Mouse (Mus musculus) limb, embryonic 11.5 days (tissue): ENCODE measurements at regions not wholly inside any gene's neighbourhood (a gene's known extent, or its start where the extent isn't known, plus 50 kb on each side); places are given as distances from the start of the nearest gene placed in this dataset.
A peak's percentile ranks its signal among the peaks of the same experiment; 100 is the strongest.

Experiments
- ATAC-seq: fragments of 200-750 bp; cut with Nextera tagmentation; 2 replicates; pipeline ENCODE4 v1.8.0; 2017; ENCODE audit warnings: low read depth; ENCODE audit not compliant: insufficient number of reproducible peaks, low FRiP score, low TSS enrichment
- DNase-seq: peaks from one replicate; pipeline ENCODE4 v3.0.0-alpha.2; 2015; ENCODE audit warnings: low spot score
- H3K27ac ChIP-seq: fragments of 300-500 bp; sonication (generic); replicated peaks from 2 replicates; pipeline ENCODE4 v1.5.1; 2014; ENCODE audit warnings: low read depth, mild to moderate bottlenecking, low read length
- H3K27me3 ChIP-seq: fragments of 300-500 bp; sonication (generic); 2 replicates; pipeline ENCODE4 v1.6.1; 2014; ENCODE audit warnings: mild to moderate bottlenecking, low read length, mixed read lengths; ENCODE audit not compliant: control insufficient read depth, insufficient read depth
- H3K36me3 ChIP-seq: fragments of 300-500 bp; sonication (generic); 2 replicates; pipeline ENCODE4 v1.6.1; 2014; ENCODE audit warnings: mild to moderate bottlenecking, low read length, moderate library complexity, mixed read lengths; ENCODE audit not compliant: control insufficient read depth, insufficient read depth
- H3K4me1 ChIP-seq: fragments of 300-500 bp; sonication (generic); 2 replicates; pipeline ENCODE4 v1.6.1; 2014; ENCODE audit warnings: low read length, mixed read lengths; ENCODE audit not compliant: control insufficient read depth, insufficient read depth
- H3K4me2 ChIP-seq: fragments of 300-500 bp; sonication (generic); 2 replicates; pipeline ENCODE4 v1.6.1; 2014; ENCODE audit warnings: low read depth, mild to moderate bottlenecking, moderate library complexity; ENCODE audit not compliant: severe bottlenecking
- H3K4me3 ChIP-seq: fragments of 300-500 bp; sonication (generic); 2 replicates; pipeline ENCODE4 v1.5.1; 2014; ENCODE audit warnings: low read depth, low read length
- H3K9ac ChIP-seq: fragments of 300-500 bp; sonication (generic); 2 replicates; pipeline ENCODE4 v1.6.1; 2014; ENCODE audit warnings: mild to moderate bottlenecking, low read length
- H3K9me3 ChIP-seq: fragments of 300-500 bp; sonication (generic); 2 replicates; pipeline ENCODE4 v1.6.1; 2016; ENCODE audit warnings: low read length; ENCODE audit not compliant: control insufficient read depth
- whole genome bisulfite sequencing: fragments of 180-500 bp; shearing (Covaris S2); extraction: QIAGEN DNeasy Blood & Tissue Kit; methylation state at CpG from one replicate; pipeline ENCODE4 v1.1.7; 2014; 5-methylcytosine and 5-hydroxymethylcytosine counted together

DNA sequence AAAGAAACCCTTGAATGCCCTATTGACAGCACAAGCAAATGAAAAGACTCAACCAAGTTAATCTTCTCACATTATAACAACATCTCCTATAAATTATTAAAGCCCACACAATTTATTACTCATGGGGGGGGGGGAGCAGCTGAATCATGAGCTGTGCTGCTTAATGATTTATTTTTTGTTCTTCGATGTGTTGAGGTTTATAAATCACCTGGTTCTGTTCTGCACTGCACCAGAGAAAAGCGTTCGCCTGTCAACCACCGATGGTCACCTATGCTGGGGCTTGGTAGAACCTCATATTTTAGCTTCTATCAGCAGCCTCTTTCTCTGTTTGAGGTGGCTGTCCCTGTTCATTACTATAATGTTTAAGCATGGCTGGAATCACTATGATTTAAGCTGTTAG is 174.4 kb upstream of the Adgrl2 start:
- Histone ChIP-seq H3K9ac (no peak overlapping the region), H3K27ac (no peak overlapping the region), H3K4me1 (no peaks in the 10 kb centered on the region), H3K36me3 (no peaks in the 10 kb centered on the region), H3K4me2 (no peak overlapping the region), H3K27me3 (no peaks in the 10 kb centered on the region), H3K9me3 (no peaks in the 10 kb centered on the region), H3K4me3 (no peak overlapping the region)
- DNase-seq (no peak), ATAC-seq (no peak)
- whole genome bisulfite sequencing = 76% methylated on average over 4 of the region's 4 CpGs

GRCm38 (mm10) chr3:149163591-149163990 is 173.2 kb upstream of the Adgrl2 start:
- no peaks in the 10 kb centered on the region for H3K36me3 ChIP-seq
- no peak for ATAC-seq
- 75% methylated on average over 6 of the region's 6 CpGs for WGBS
- no peaks in the 10 kb centered on the region for H3K4me1 ChIP-seq
- no peak overlapping the region for H3K27ac ChIP-seq
- H3K4me2 ChIP-seq = no peak overlapping the region
- H3K27me3 ChIP-seq = no peaks in the 10 kb centered on the region
- H3K9me3 ChIP-seq = no peaks in the 10 kb centered on the region
- no peak overlapping the region for H3K4me3 ChIP-seq
- no peak for DNase-seq
- H3K9ac ChIP-seq = no peak overlapping the region

GRCm38 (mm10) chr3:149160833-149161232 is 170.5 kb upstream of the Adgrl2 start:
- Histone ChIP-seq H3K4me2 (no peak overlapping the region), H3K4me1 (no peaks in the 10 kb centered on the region), H3K9ac (no peak overlapping the region), H3K27ac (no peak overlapping the region), H3K27me3 (no peaks in the 10 kb centered on the region), H3K9me3 (no peaks in the 10 kb centered on the region), H3K4me3 (no peak overlapping the region), H3K36me3 (no peaks in the 10 kb centered on the region)
- no peak for DNase-seq
- WGBS = 89% methylated on average over 11 of the region's 11 CpGs
- no peak for ATAC-seq

DNA sequence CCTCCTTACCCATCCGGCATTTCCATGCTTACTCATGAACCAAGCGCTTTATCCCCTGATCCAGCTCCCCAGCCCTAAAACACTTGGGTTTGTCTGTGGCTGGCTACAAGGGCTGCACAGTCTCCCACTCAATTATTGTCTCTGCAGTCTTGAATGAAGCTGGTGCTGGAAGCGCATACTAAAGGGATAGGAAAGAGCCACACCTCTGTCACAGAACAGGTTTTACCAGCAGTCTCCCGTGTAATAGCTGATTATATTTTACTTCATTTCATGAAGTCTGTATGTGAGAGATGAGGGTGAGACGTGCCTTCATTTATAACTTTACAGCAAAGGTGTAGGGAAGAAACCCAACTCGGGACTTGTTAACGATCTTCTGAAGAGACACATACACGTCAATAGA is 167.0 kb upstream of the Adgrl2 start:
- WGBS = 89% methylated on average over 8 of the region's 8 CpGs
- Histone ChIP-seq H3K27ac (no peak overlapping the region), H3K4me2 (no peak overlapping the region), H3K4me3 (no peak overlapping the region), H3K9ac (no peak overlapping the region), H3K27me3 (no peaks in the 10 kb centered on the region), H3K36me3 (no peaks in the 10 kb centered on the region), H3K4me1 (no peaks in the 10 kb centered on the region), H3K9me3 (no peaks in the 10 kb centered on the region)
- DNase-seq (no peak), ATAC-seq (no peak)

- H3K4me2 ChIP-seq = no peak overlapping the region
- DNase-seq (no peak), ATAC-seq (no peak)
- H3K9ac ChIP-seq = no peak overlapping the region
- H3K27me3 ChIP-seq = no peaks in the 10 kb centered on the region
- H3K4me3 ChIP-seq = no peak overlapping the region
- 84% methylated on average over 4 of the region's 4 CpGs for WGBS
- no peaks in the 10 kb centered on the region for H3K9me3 ChIP-seq
- no peaks in the 10 kb centered on the region for H3K4me1 ChIP-seq
- no peaks in the 10 kb centered on the region for H3K36me3 ChIP-seq
- H3K27ac ChIP-seq = no peak overlapping the region
Observed at GRCm38 (mm10) chr3:149152312-149152711, 162.0 kb upstream of the Adgrl2 start.

DNA sequence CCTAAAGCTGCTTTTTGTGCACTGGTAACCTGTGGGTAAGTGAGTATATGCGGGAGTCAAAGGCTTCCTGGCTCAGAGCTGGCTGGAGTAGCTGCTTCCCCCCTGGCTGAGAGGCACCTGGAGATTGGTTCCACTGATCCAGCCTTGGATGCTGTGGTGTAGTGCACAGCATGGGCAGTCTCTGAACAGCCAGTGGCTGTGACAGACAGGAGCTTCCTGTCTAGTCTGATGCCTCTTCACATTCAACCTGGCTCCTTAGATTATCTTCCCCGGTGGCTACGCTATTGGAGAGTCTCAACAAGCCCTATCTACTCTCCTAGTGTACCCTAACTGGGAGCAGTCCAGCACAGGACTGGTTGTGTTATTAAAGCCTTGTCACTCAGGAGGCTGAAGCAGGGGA is 160.4 kb upstream of the Adgrl2 start:
- Histone ChIP-seq H3K27me3 (no peaks in the 10 kb centered on the region), H3K27ac (no peak overlapping the region), H3K9me3 (no peaks in the 10 kb centered on the region), H3K36me3 (no peaks in the 10 kb centered on the region), H3K4me3 (no peak overlapping the region), H3K9ac (no peak overlapping the region), H3K4me1 (peaks cover 7% of the 10 kb centered on the region), H3K4me2 (no peak overlapping the region)
- 97% methylated on average over 3 of the region's 3 CpGs for WGBS
- ATAC-seq (no peak), DNase-seq (no peak)

GRCm38 (mm10) chr3:149148608-149149007 is 158.3 kb upstream of the Adgrl2 start:
- DNase-seq (no peak), ATAC-seq (no peak)
- Histone ChIP-seq H3K9ac (no peak overlapping the region), H3K4me2 (no peak overlapping the region), H3K27me3 (no peaks in the 10 kb centered on the region), H3K9me3 (no peaks in the 10 kb centered on the region), H3K36me3 (no peaks in the 10 kb centered on the region), H3K27ac (no peak overlapping the region), H3K4me3 (no peak overlapping the region), H3K4me1 (peaks cover 7% of the 10 kb centered on the region)
- 78% methylated on average over 8 of the region's 8 CpGs for WGBS

DNA sequence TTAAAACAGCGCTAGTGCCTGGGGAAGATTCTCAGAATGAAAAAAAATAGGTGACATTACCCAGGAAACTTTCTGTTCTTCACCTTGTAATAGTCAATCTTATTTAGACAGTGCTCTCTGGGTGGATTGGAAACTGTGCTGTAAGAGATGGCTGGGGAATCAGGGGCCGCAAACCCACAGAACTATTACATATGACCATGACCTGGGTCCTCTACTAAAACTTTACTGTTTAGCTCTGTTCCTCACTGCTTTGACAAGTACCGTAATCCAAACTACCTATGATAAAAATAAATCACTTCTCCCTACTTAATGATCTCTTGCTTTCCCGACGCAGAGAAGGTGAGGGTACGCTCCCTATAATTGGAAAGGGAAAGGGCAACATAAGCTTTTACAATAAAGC is 157.6 kb upstream of the Adgrl2 start:
- H3K4me2 ChIP-seq = no peak overlapping the region
- no peaks in the 10 kb centered on the region for H3K27me3 ChIP-seq
- ATAC-seq (no peak), DNase-seq (no peak)
- H3K4me3 ChIP-seq = no peak overlapping the region
- no peak overlapping the region for H3K9ac ChIP-seq
- WGBS = 78% methylated on average over 6 of the region's 6 CpGs
- H3K36me3 ChIP-seq = no peaks in the 10 kb centered on the region
- no peaks in the 10 kb centered on the region for H3K9me3 ChIP-seq
- H3K4me1 ChIP-seq = peaks cover 7% of the 10 kb centered on the region
- no peak overlapping the region for H3K27ac ChIP-seq

DNA sequence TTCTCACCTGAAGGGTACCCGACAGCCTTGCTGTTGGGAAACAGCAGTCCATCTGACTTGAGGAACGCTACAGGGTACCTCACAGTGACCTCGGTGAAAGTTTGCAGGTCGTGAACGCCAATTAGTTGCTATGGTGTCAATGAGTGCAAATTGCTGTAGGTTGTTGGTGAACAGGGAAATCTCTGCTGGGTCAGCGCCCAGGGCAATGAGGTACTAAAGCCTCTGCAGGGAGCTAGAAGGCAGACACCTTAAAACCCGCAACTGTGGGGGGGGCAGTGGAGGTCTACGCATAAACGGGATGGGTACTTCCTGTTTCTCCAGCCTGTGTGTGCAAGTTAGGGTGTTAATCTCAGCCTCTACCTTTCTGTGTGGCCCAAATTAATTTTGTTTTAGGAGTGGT is 156.3 kb upstream of the Adgrl2 start:
- Histone ChIP-seq H3K4me2 (no peak overlapping the region), H3K9me3 (no peaks in the 10 kb centered on the region), H3K4me1 (peaks cover 7% of the 10 kb centered on the region), H3K27me3 (no peaks in the 10 kb centered on the region), H3K9ac (no peak overlapping the region), H3K27ac (no peak overlapping the region), H3K4me3 (no peak overlapping the region), H3K36me3 (no peaks in the 10 kb centered on the region)
- no peak for ATAC-seq
- WGBS = 22% methylated on average over 9 of the region's 9 CpGs
- DNase-seq = peak; percentile 52
